Mouse (Mus musculus) c-Kit-positive CD71-positive TER-119-negative erythroid progenitor cells, embryonic 14.5 days (primary cell): Measurements from ENCODE around the gene Fyco1.
"Not testable (repeated sequence)": the region's sequence is repeated elsewhere in the genome, so short reads cannot be mapped to it uniquely, and the experiment has no call there.

Source experiments
- DNase-seq: peaks from one replicate; pipeline ENCODE4 v3.0.0-alpha.2; 2013; ENCODE audit warnings: low read depth

The Fyco1 gene

GRCm38 (mm10) chr9:123814821-123815220, 36.9 kb downstream of the Fyco1 start:
- no peak for DNase-seq

- no peak for DNase-seq
Measured at GRCm38 (mm10) chr9:123814326-123814725, 37.4 kb downstream of the Fyco1 start.

GRCm38 (mm10) chr9:123811831-123812230, 39.9 kb downstream of the Fyco1 start:
- DNase-seq: no peak

GRCm38 (mm10) chr9:123808583-123808982, 43.1 kb downstream of the Fyco1 start:
- no peak for DNase-seq

GRCm38 (mm10) chr9:123806267-123806666, 45.4 kb downstream of the Fyco1 start, which contains the start of gene Cxcr6:
Gene Cxcr6 (plus strand): TSS chr9:123806475.
- DNase-seq: no peak

GRCm38 (mm10) chr9:123805241-123805640, 46.5 kb downstream of the Fyco1 start:
- DNase-seq: no peak

- no peak for DNase-seq
Measured at GRCm38 (mm10) chr9:123802896-123803295, 48.8 kb downstream of the Fyco1 start.

GRCm38 (mm10) chr9:123802421-123802820, 49.3 kb downstream of the Fyco1 start:
- no peak for DNase-seq

GRCm38 (mm10) chr9:123801527-123801926, 50.2 kb downstream of the Fyco1 start:
- no peak for DNase-seq

- peak; percentile 41 for DNase-seq
Measured at GRCm38 (mm10) chr9:123796174-123796573, 55.5 kb downstream of the Fyco1 start.

GRCm38 (mm10) chr9:123788855-123789529, 62.7 kb downstream of the Fyco1 start:
- DNase-seq: no peak

- DNase-seq: peak; percentile 4
Measured at GRCm38 (mm10) chr9:123773299-123773698, 78.4 kb downstream of the Fyco1 start.

GRCm38 (mm10) chr9:123769532-123769931, 82.2 kb downstream of the Fyco1 start:
- no peak for DNase-seq

GRCm38 (mm10) chr9:123768443-123768842, 83.3 kb downstream of the Fyco1 start:
- no peak for DNase-seq

GRCm38 (mm10) chr9:123766996-123767395, 84.7 kb downstream of the Fyco1 start:
- DNase-seq: no peak

- no peak for DNase-seq
Measured at GRCm38 (mm10) chr9:123763771-123764170, 87.9 kb downstream of the Fyco1 start.

GRCm38 (mm10) chr9:123762886-123763285, 88.8 kb downstream of the Fyco1 start:
- DNase-seq: no peak

GRCm38 (mm10) chr9:123760806-123761205, 90.9 kb downstream of the Fyco1 start:
- no peak for DNase-seq

- no peak for DNase-seq
Measured at GRCm38 (mm10) chr9:123758645-123759044, 93.1 kb downstream of the Fyco1 start.

GRCm38 (mm10) chr9:123758156-123758555, 93.5 kb downstream of the Fyco1 start:
- no peak for DNase-seq

GRCm38 (mm10) chr9:123757326-123757725, 94.4 kb downstream of the Fyco1 start:
- DNase-seq: no peak

- no peak for DNase-seq
Measured at GRCm38 (mm10) chr9:123756752-123757151, 94.9 kb downstream of the Fyco1 start.

- DNase-seq: no peak
Measured at GRCm38 (mm10) chr9:123754333-123754732, 97.4 kb downstream of the Fyco1 start.

- not testable (repeated sequence) for DNase-seq
Measured at GRCm38 (mm10) chr9:123749687-123750086, 102.0 kb downstream of the Fyco1 start.
